Mouse (Mus musculus) forebrain, embryonic 13.5 days (tissue): ENCODE data around the gene Ralgds. TPM values are rescaled to one million over a fixed set of nuclear protein-coding genes. Genes with fewer than 3 reads are reported as not detected.

Source experiments
- ATAC-seq: fragments of 200-750 bp; cut with Nextera tagmentation; 2 replicates; pipeline ENCODE4 v1.8.0; 2017
- H3K27ac ChIP-seq: fragments of 300-500 bp; sonication (generic); 2 replicates; pipeline ENCODE4 v1.5.1; 2015; ENCODE audit warnings: inconsistent platforms, mild to moderate bottlenecking, moderate library complexity
- H3K27me3 ChIP-seq: fragments of 300-500 bp; sonication (generic); 2 replicates; pipeline ENCODE4 v1.6.1; 2015; ENCODE audit warnings: mild to moderate bottlenecking, inconsistent platforms
- H3K36me3 ChIP-seq: fragments of 300-500 bp; sonication (generic); 2 replicates; pipeline ENCODE4 v1.6.1; 2015; ENCODE audit warnings: mild to moderate bottlenecking, inconsistent platforms; ENCODE audit not compliant: poor library complexity, severe bottlenecking
- H3K4me1 ChIP-seq: fragments of 300-500 bp; sonication (generic); 2 replicates; pipeline ENCODE4 v1.6.1; 2015; ENCODE audit warnings: inconsistent platforms
- H3K4me2 ChIP-seq: fragments of 300-500 bp; sonication (generic); 2 replicates; pipeline ENCODE4 v1.6.1; 2015; ENCODE audit warnings: inconsistent platforms, mild to moderate bottlenecking, moderate library complexity
- H3K4me3 ChIP-seq: fragments of 300-500 bp; sonication (generic); 2 replicates; pipeline ENCODE4 v1.5.1; 2015; ENCODE audit warnings: mild to moderate bottlenecking, inconsistent platforms
- H3K9ac ChIP-seq: fragments of 300-500 bp; sonication (generic); 2 replicates; pipeline ENCODE4 v1.6.1; 2015; ENCODE audit warnings: mild to moderate bottlenecking, inconsistent platforms
- H3K9me3 ChIP-seq: fragments of 300-500 bp; sonication (generic); replicated peaks from 2 replicates; pipeline ENCODE4 v1.6.1; 2016; ENCODE audit warnings: inconsistent platforms
- WGBS: fragments of 180-500 bp; shearing (Covaris S2); methylation state at CpG from one replicate; pipeline ENCODE4 v1.1.7; 2015; 5-methylcytosine and 5-hydroxymethylcytosine counted together
- polyA plus RNA-seq: library from polyadenylated mRNA; unstranded; fragments of >200 nt; fragmentation: Nextera tagmentation; extraction: Ambion mirVana; gene quantifications from 2 replicates; pipeline ENCODE4 v1.2.1, GENCODE M21; 2015

The Ralgds gene
- polyA plus RNA-seq, 1 experiment from 2014 or later = 53.6 TPM

GRCm38 (mm10) chr2:28582647-28583353, 69.9 kb downstream of the Ralgds start:
- peak; percentile 95 for ATAC-seq
- H3K27ac ChIP-seq = peak overlapping the region; percentile 87
- 0 out of 2 replicates have a peak, but pooled peaks cover 2% of the 10 kb centered on the region for H3K27me3 ChIP-seq
- under 1% methylated on average over 56 of the region's 56 CpGs for WGBS
- peak overlapping the region; percentile 75 for H3K4me2 ChIP-seq
- peak overlapping the region; percentile 69 for H3K4me3 ChIP-seq
- peaks cover 28% of the 10 kb centered on the region for H3K4me1 ChIP-seq
- peaks cover 30% of the 10 kb centered on the region for H3K36me3 ChIP-seq
- H3K9me3 ChIP-seq = no peaks in the 10 kb centered on the region
- peak overlapping the region; percentile 77 for H3K9ac ChIP-seq

- H3K9me3 ChIP-seq = no peaks in the 10 kb centered on the region
Measured at GRCm38 (mm10) chr2:28583651-28584050, 70.7 kb downstream of the Ralgds start, which contains the start of gene Gtf3c5. TSS of gene Gtf3c5 (minus strand) at chr2:28583751.

GRCm38 (mm10) chr2:28585043-28585571, 72.2 kb downstream of the Ralgds start:
- Histone ChIP-seq H3K4me2 (no peak overlapping the region), H3K27me3 (0 out of 2 replicates have a peak, but pooled peaks cover 3% of the 10 kb centered on the region), H3K36me3 (peaks cover 8% of the 10 kb centered on the region; the same call in 1 of the 2 replicates), H3K4me3 (no peak overlapping the region), H3K9me3 (no peaks in the 10 kb centered on the region), H3K9ac (no peak overlapping the region), H3K4me1 (peaks cover 28% of the 10 kb centered on the region), H3K27ac (no peak overlapping the region)
- no peak for ATAC-seq
- 18% methylated on average over 6 of the region's 6 CpGs for WGBS

More at GRCm38 (mm10) chr2:28583651-28584050, 70.7 kb downstream of the Ralgds start, which contains the start of gene Gtf3c5:
- Histone ChIP-seq H3K4me3 (peak within 1 kb of the TSS; percentile 69), H3K27me3 (0 out of 2 replicates have a peak, but pooled peaks cover 2% of the 10 kb centered on the region), H3K27ac (peak within 1 kb of the TSS; percentile 87), H3K9ac (peak within 1 kb of the TSS; percentile 77), H3K36me3 (peaks cover 21% of the 10 kb centered on the region), H3K4me1 (peaks cover 28% of the 10 kb centered on the region), H3K4me2 (peak within 1 kb of the TSS; percentile 75)
- no peak for ATAC-seq
- 78% methylated on average over 9 of the region's 9 CpGs for WGBS

GRCm38 (mm10) chr2:28585730-28586129, 72.8 kb downstream of the Ralgds start:
- Histone ChIP-seq H3K27me3 (peaks cover 8% of the 10 kb centered on the region; the same call in 1 of the 2 replicates), H3K4me1 (peaks cover 25% of the 10 kb centered on the region), H3K9ac (no peak overlapping the region), H3K9me3 (no peaks in the 10 kb centered on the region), H3K36me3 (peaks cover 5% of the 10 kb centered on the region; the same call in 1 of the 2 replicates), H3K27ac (no peak overlapping the region), H3K4me3 (no peak overlapping the region), H3K4me2 (no peak overlapping the region)
- ATAC-seq = no peak
- WGBS = 48% methylated on average over 2 of the region's 2 CpGs

- Histone ChIP-seq H3K4me3 (no peak overlapping the region), H3K36me3 (no peaks in the 10 kb centered on the region), H3K4me1 (peaks cover 4% of the 10 kb centered on the region; the same call in 1 of the 2 replicates), H3K4me2 (no peak overlapping the region), H3K27me3 (peaks cover 15% of the 10 kb centered on the region; the same call in 1 of the 2 replicates), H3K27ac (no peak overlapping the region), H3K9me3 (no peaks in the 10 kb centered on the region), H3K9ac (no peak overlapping the region)
- 44% methylated on average over 1 of the region's 1 CpGs for WGBS
- no peak for ATAC-seq
Measured at GRCm38 (mm10) chr2:28588574-28588973, 75.6 kb downstream of the Ralgds start.

GRCm38 (mm10) chr2:28591479-28591878, 78.6 kb downstream of the Ralgds start:
- H3K36me3 ChIP-seq = no peaks in the 10 kb centered on the region
- peaks cover 16% of the 10 kb centered on the region; the same call in 1 of the 2 replicates for H3K27me3 ChIP-seq
- H3K27ac ChIP-seq = no peak overlapping the region
- no peak overlapping the region for H3K4me3 ChIP-seq
- no peaks in the 10 kb centered on the region for H3K9me3 ChIP-seq
- WGBS = 78% methylated on average over 2 of the region's 2 CpGs
- H3K4me2 ChIP-seq = no peak overlapping the region
- no peaks in the 10 kb centered on the region for H3K4me1 ChIP-seq
- H3K9ac ChIP-seq = no peak overlapping the region
- ATAC-seq = no peak

- no peak overlapping the region for H3K4me3 ChIP-seq
- no peaks in the 10 kb centered on the region for H3K36me3 ChIP-seq
- no peaks in the 10 kb centered on the region for H3K4me1 ChIP-seq
- no peak overlapping the region for H3K4me2 ChIP-seq
- no peak overlapping the region for H3K9ac ChIP-seq
- H3K27ac ChIP-seq = no peak overlapping the region
- H3K27me3 ChIP-seq = peaks cover 16% of the 10 kb centered on the region; the same call in 1 of the 2 replicates
- 9% methylated on average over 15 of the region's 15 CpGs for WGBS
- H3K9me3 ChIP-seq = no peaks in the 10 kb centered on the region
- ATAC-seq = no peak
Measured at GRCm38 (mm10) chr2:28592809-28593208, 79.9 kb downstream of the Ralgds start.

GRCm38 (mm10) chr2:28596021-28596420, 83.1 kb downstream of the Ralgds start:
- no peaks in the 10 kb centered on the region for H3K9me3 ChIP-seq
- WGBS = 75% methylated on average over 7 of the region's 7 CpGs
- no peak overlapping the region for H3K27ac ChIP-seq
- no peak overlapping the region for H3K4me2 ChIP-seq
- H3K36me3 ChIP-seq = no peaks in the 10 kb centered on the region
- no peak for ATAC-seq
- H3K27me3 ChIP-seq = 0 out of 2 replicates have a peak, but pooled peaks cover 8% of the 10 kb centered on the region
- H3K4me1 ChIP-seq = no peaks in the 10 kb centered on the region
- H3K4me3 ChIP-seq = no peak overlapping the region
- no peak overlapping the region for H3K9ac ChIP-seq

GRCm38 (mm10) chr2:28596998-28597397, 84.1 kb downstream of the Ralgds start:
- no peak overlapping the region for H3K27ac ChIP-seq

GRCm38 (mm10) chr2:28597733-28598547, 85.0 kb downstream of the Ralgds start:
- H3K36me3 ChIP-seq = no peaks in the 10 kb centered on the region
- ATAC-seq = no peak
- WGBS = 85% methylated on average over 7 of the region's 7 CpGs
- no peak overlapping the region for H3K27ac ChIP-seq
- no peaks in the 10 kb centered on the region for H3K9me3 ChIP-seq
- no peak overlapping the region for H3K4me2 ChIP-seq
- no peak overlapping the region for H3K4me3 ChIP-seq
- no peak overlapping the region for H3K9ac ChIP-seq
- 0 out of 2 replicates have a peak, but pooled peaks cover 6% of the 10 kb centered on the region for H3K27me3 ChIP-seq
- H3K4me1 ChIP-seq = no peaks in the 10 kb centered on the region

More at GRCm38 (mm10) chr2:28596998-28597397, 84.1 kb downstream of the Ralgds start:
- H3K4me2 ChIP-seq = no peak overlapping the region
- no peaks in the 10 kb centered on the region for H3K9me3 ChIP-seq
- H3K4me1 ChIP-seq = no peaks in the 10 kb centered on the region
- H3K36me3 ChIP-seq = no peaks in the 10 kb centered on the region
- 0 out of 2 replicates have a peak, but pooled peaks cover 6% of the 10 kb centered on the region for H3K27me3 ChIP-seq
- H3K4me3 ChIP-seq = no peak overlapping the region
- no peak for ATAC-seq
- WGBS = 90% methylated on average over 7 of the region's 7 CpGs
- no peak overlapping the region for H3K9ac ChIP-seq

- Histone ChIP-seq H3K4me2 (no peak overlapping the region), H3K4me3 (no peak overlapping the region), H3K4me1 (no peaks in the 10 kb centered on the region), H3K27me3 (0 out of 2 replicates have a peak, but pooled peaks cover 3% of the 10 kb centered on the region), H3K9me3 (no peaks in the 10 kb centered on the region), H3K9ac (no peak overlapping the region), H3K36me3 (no peaks in the 10 kb centered on the region), H3K27ac (no peak overlapping the region)
- WGBS = 65% methylated on average over 12 of the region's 12 CpGs
- ATAC-seq = no peak
Measured at GRCm38 (mm10) chr2:28598692-28599568, 86.0 kb downstream of the Ralgds start.
